Mouse (Mus musculus): ENCODE measurements around the gene Inpp5d.
"Not testable (repeated sequence)": the region's sequence is repeated elsewhere in the genome, so short reads cannot be mapped to it uniquely, and the experiment has no call there.

The Inpp5d gene

DNA sequence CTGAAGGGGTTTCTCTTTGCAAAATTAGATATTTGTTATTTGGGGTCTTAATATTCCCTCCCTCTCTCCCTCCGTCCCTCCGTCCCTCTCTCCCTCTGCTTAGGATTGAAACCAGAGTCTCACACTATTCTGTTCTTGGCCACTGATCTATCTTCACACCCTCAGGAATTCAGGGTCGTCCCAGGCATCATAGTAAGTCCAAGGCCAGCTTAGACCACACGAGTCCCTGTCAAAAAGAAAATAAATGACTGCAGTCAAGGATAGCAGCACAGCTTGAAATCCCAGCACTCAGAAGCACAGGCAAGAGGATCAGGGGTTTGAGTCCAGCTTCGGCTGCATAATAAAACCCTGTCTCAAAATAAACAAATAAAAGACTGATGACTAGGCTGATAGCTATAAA, 35.0 kb downstream of the Inpp5d start:
- ATAC-seq (ENCODE audit: low TSS enrichment) = no peak

DNA sequence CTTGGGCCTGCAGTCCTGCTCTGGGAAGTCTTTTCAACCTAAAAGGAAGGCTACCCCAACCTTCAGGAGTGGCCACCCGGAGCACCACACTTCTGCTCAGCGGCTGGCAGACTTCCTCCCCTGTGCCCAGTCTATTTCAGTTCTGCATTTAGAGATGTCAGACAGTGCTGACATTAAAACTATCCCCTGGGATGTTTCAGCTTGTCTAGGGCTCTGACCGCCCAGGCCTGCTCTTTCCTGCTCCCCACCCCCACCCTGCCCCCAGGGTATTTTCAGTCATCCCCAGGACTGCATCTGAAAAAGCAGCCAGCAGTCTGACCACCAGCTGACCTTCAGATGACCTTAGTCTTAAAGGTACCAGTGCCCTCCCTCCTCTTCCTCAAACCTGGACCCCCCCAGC, 38.0 kb downstream of the Inpp5d start:
- no peak for ATAC-seq (ENCODE audit: low TSS enrichment)

DNA sequence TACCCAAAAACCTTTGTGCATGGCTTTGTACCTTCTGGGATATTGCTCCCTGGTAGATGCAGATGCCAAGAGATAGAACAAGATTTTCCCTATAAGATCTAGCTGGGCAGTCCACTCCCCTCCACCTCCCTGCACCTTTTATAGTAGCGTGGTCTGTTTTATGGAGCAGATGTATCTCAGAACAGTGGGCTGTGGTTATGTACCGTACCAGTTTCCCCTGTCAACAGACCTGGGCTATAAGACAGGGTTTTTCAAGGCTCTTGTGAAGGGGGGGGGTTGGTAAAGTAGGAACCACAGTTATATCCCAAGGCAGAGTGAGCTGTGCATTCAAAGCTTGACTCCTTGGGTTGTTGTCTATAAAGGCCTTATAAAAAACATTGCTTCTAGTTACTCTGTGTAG, 38.4 kb downstream of the Inpp5d start:
- ATAC-seq (ENCODE audit: low TSS enrichment) = no peak

DNA sequence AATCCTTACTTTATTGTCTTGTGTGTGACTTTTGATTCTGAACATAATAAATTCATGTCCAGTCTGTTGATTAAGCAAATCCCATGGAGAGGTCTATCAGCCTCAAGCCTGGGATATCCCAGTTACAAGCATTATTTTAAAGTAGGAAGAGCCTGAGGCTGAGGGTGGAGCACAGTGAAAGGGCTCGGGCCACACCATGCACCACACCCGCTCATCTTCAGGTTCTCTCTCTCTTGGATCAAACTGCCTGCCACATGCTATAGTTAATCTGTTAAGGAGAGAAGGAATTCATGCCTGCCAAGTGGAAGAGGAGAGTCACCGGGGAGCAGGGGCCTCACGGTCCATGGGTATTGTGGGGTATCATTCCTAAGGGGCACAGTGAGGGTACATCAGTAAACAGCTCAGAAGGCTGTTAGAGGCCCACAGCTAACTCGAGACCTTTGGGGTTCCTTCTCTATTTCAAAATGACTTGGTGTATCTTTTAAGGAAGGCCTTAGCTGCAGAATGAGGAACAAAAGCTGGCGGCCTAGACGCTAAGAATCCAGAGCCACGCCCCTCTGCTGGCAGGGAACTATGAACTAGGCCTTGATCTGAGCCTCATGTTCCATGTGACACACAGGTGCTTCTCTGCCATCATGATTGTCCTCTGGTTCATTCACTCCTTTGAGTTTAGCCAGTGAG, 39.0 kb downstream of the Inpp5d start:
- ATAC-seq (ENCODE audit: low TSS enrichment) = 0 out of 2 replicates have a peak, but pooled peaks have one; percentile 2

DNA sequence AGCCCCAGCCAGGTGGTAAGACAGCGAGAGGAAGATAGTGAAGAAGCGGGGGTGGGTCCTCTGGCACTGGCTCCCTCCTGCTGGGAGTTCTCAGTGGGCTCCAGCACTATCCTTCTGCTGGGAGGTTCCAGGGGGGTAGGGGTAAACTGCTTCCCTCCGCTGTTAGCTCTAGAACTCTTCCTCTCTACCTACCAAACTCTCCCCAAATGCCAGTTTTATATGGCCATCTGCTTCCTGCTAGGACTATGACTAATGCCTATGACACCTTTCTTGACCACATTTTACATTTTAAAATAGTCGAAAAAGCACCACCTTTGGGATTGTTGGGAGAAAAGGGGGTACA, 39.5 kb downstream of the Inpp5d start:
- peak; percentile 61 for ATAC-seq (ENCODE audit: low TSS enrichment)

DNA sequence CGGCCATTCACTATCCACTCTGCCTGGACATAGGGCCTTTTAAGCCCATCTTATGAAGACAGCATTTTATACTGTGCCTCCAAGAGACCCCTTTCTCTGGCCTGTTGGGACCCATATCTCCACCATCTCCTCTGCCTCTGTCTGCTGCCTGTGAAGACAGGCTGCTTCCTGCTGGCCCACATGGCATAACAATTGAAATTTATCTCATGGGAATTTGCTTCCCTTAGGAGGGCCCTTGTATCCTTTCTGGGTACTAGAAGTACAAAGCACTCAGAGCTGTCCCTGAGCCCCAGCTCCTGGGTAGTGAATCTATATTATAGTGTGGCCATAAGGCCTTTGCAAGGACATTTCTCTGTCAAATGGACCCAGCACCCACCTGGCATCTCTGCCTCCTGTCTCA, 40.6 kb downstream of the Inpp5d start:
- no peak for ATAC-seq (ENCODE audit: low TSS enrichment)

DNA sequence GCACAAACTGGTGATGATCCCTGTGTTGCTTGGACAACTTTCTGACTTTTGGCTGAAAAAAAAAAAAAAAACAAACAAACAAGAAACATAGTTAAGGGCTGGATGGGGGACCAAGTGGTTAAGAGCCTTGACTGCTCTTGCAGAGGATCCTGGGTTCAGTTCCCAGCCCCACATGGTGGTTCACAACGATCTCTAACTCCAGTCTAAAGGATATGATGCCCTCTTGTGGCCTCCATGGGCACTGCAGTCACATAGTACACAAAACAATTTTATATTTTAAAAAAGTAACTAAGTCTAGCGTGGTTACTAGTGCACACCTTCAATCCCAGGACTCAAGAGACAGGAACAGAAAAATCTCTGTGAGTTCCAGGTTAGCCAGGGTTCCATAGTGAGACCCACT, 43.9 kb downstream of the Inpp5d start:
- no peak for ATAC-seq (ENCODE audit: low TSS enrichment)

DNA sequence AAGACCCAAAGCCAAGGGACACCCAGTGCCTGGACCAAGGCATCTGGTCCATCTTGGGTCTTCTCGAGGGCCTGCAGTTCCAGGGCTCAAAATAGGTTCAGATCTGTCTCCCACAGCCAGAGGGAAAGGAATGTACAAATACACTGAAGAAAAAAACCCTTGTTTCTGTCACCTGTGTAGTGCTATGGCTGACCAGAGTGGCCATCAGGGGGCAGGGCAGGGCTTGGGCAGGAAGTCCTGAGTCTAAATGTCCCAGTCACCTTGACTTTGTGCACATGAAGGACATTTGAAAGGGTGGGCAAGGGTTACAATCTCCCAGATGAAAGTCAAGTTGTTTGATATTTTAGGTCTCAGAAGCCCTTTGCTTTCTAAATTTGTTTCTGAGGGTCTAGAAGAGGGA, 46.9 kb downstream of the Inpp5d start:
- no peak for ATAC-seq (ENCODE audit: low TSS enrichment)

DNA sequence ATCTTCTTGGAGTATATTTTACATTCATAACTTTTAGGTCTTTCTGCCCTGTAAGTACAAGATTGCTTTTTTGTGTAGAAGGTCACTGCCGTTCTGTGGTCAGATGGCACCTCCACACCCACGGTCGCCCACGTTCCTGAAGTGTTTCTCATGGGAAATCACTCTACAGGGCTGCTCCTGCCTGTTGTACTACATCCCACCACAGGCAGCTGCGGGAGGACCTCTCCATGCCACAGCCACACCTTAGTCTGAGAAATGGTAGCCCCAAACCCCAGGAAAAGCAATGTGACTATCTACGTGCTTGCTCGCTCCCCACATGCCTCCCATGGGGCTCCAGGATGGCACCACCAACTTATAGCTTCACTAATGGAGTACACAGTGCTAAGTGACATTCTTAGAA, 48.2 kb downstream of the Inpp5d start:
- no peak for ATAC-seq (ENCODE audit: low TSS enrichment)

DNA sequence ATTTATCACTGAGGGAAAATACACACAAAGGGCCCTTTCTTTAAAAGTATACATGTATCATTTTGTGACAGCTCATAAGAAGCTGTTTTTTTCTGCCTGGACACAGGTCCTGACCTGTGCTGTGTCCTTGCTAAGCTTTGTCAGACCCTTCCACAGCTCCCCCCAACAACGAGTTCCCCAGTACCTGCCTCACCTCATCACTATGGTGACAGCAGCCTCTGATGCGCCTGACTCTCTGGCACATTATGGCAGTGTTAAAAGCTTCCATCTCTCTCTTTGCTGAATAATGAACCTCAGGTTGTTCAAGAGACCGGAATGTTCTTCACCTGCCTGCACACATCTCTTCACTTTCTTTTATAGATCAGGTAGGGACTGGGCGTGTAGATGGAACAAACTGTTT, 51.4 kb downstream of the Inpp5d start:
- ATAC-seq (ENCODE audit: low TSS enrichment) = no peak

DNA sequence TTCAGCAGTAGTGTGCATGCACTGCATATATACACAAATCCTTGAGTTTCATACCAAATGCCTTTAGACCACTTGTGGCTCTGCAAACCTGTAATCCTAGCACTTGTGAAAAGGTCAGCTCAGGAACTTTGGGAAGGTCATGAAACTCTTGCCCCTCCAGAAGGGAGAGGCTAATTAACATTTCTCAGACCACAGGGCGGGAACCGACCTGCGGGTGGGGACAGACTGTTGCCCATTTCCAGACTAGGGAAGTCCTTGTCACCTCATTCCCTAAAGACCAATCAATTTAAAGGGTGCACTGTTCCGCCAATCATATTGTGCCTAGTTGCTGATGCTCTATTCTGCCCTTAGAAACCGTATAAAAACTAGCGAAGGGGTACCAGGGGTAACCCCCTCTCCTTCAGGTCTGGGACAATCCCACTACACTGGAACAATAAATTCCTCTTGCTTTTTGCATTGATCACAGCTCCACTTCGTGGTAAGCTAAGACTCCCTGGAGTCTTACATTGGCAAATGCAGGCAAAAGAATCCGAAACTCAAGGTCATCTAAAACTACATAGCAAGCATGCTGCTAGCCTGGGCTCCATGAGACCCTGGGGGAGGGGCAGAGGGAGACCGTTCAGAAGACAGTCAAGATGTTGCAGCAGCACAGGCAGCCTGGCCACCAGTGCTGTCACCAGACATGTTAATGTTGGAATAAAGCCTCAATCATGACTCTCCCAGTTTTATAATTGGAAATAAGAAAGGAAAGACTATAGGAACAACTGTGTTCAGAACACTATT, 53.9 kb downstream of the Inpp5d start:
- ATAC-seq (ENCODE audit: low TSS enrichment) = no peak

DNA sequence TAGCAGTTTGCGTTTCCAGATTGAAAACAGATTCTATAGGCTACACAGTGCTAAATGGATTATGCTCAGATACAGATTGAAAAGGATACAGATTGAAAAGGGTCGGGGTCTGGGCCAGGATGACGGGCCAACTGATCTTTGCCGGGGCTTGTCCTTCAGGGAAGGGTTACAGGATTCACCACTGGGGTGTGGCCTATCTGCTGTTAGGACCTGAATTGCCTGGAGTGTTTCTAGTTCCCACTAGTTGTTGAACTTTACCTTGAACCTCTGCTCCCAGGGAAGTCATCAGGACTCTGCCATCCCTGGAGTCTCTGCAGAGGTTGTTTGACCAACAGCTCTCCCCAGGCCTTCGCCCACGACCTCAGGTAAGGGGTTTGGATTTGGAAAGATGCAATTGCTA, 55.9 kb downstream of the Inpp5d start:
- no peak for ATAC-seq (ENCODE audit: low TSS enrichment)

DNA sequence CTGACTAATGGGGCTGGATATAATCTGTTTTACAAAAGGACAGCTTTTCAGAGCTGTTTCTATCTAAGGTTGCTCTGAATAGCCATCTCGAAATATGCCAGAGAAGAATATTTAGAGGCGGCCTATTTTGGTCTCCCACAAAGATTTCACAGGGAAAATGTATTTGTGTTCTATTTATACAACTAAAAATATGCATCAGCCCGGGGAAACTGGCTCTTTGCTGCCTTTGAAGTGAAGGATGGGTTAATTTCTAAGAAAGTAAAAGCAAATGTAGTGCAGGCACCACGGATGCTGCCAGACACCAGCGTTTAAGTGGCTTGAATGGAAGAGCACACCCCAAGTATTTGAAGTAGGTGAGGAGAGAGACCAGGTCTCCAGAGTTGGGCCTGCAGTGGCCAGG, 59.0 kb downstream of the Inpp5d start:
- ATAC-seq (ENCODE audit: low TSS enrichment) = peak; percentile 68

DNA sequence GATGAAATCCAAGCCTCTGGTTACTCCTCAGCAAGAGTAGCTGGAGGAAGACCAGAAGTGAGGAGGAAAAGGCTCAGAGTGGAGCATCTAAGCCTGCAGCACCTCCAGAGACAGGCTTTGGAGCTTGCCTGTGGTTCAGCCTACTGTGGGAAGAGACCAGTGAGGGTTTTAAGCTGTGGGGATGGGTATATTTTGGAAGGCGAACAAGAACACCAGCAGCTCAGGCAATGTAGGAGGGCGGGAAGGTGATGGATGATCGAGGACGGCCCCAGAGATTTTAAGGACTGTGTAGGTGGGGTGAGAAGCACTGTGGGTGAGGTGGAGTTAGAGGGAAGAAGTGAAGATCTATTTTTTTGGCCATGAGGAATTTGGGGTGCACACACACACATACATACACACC, 60.8 kb downstream of the Inpp5d start:
- ATAC-seq (ENCODE audit: low TSS enrichment) = peak; percentile 80

DNA sequence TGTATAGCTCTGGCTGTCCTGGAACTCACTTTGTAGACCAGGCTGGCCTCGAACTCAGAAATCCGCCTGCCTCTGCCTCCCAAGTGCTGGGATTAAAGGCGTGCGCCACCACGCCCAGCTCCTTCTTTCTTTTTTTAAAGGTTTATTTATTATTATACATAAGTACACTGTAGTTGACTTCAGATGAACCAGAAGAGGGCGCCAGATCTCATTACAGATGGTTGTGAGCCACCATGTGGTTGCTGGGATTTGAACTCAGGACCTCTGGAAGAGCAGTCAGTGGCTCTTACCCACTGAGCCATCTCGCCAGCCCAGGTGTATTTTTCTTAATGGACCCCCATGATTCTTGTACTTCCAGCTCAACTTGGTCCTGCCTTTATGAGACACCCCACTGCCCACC, 62.4 kb downstream of the Inpp5d start:
- ATAC-seq (ENCODE audit: low TSS enrichment) = not testable (repeated sequence)

DNA sequence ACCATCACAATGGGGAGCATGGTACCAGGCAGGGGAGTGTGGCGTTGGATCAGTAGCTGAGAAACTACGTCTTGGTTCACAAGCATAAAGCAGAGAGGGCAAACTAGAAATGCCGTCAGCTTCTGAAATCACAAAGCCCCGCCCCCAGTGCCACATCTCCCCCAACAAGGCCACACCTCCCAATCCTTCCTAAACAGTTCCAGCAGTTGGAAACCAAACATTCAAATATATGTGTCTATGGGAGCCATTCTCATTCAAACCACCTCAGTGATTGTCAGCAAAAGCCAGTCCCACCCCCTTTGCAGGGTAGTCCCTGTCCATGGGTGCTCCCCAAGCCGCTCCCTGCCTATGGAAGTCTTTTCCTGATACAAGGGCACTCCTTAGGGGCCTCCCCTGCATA, 64.0 kb downstream of the Inpp5d start:
- no peak for ATAC-seq (ENCODE audit: low TSS enrichment)

DNA sequence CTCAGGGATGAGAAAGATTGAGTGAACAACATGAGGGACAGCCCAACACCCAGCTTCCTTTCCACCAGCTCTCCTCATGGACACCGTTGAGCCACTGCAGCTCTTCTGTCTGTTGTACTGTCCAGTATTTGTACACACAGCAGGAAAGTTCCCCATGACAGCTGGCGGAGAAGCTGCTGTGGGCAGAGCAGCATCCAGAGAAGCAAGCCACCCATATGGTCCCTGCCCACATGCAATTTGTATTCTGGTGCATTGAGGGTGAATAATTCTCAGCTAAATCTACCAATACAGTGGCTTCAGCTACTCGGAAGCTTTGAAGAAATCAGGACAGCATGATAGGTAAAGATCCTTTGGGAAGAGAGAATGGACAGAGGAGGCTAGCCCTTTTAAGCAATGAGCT, 64.7 kb downstream of the Inpp5d start:
- ATAC-seq (ENCODE audit: low TSS enrichment) = peak; percentile 54

DNA sequence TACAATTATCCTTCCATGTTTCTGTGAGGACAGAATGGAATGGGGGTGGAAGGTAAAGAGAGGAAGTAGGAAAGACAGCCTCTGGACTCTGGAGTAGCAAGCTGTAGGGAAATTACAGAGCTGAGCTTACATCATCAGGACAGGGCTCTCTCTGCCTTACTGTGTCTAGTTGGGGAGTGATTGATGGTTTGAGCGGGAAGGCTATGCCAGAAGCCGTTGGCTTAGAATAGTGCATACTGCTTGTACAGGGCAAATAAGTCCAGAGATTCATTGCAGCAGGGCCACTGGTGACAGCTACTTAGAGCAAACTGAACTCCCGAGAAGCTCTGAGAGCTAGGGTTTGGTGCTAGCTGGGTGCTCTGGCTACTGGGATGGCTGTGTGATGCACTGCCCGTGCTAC, 66.2 kb downstream of the Inpp5d start:
- peak; percentile 45; the same call in 1 of the 2 replicates for ATAC-seq (ENCODE audit: low TSS enrichment)

DNA sequence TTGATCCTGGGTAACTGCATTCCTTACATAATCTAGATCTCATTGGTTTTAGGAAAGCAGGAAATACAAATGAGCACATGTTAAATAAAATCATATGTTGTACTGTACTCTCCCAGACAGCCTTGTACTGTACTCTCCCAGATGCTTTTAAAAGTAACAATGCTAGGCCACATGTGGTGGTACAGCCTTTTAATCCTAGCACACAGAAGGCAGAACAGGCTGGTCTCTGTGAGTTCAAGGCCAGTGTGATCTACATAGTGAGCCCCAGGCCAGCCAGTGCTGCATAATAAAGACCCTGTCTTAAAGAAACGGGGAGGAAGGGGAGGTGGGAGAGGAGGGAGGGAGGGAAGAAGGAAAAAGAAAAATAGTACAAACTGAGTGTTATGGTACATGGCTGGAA, 66.9 kb downstream of the Inpp5d start:
- no peak for ATAC-seq (ENCODE audit: low TSS enrichment)

DNA sequence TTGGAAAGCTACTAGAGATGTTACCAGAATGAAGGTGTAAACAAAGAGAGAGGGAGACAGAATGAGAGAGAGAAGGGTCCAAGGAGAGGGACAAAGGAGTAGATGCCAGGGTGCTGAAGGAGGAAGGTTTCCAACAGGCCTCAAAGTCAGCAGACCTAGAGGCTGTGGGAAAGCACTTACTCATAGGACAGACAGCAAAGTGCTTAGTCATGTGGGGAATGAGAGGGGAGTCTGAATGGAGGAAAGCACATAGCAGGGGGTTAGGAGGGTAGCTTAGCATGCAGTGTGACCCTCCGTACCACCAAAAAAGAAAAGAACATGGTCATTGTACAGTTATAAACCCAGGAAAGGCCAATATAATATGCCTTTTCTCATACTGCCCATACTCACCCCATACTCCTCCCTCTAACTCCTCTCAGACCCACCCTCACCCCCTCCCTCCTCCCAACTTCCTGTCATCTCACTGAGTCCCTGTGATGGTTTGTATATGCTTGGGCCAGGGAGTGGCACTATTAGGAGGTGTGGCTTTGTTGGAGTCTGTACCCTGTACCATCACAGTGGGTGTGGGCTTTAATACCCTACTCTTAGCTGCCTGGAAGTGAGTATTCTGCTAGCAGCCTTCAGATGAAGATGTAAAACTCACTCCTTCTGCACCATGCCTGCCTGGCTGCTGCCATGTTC, 69.7 kb downstream of the Inpp5d start:
- ATAC-seq (ENCODE audit: low TSS enrichment) = no peak

DNA sequence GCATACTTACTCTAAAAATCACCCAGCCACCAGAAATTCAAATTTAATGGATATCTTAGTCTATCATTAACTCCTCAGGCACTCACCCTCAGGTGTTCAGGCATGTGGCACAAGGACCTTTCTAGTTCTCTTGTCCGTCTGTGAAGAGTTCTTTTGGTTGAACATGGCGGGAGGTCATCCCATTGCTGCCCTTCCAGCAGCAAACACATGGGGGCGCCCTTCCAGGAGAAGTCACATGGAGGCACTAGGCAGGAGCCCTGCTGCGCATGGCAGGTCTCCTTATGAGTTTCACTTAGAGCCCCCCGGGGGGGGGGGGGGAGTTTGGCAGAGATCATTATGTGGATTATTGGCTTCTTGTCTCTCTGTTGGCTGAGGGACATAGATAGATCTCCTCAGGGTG, 76.2 kb downstream of the Inpp5d start:
- no peak for ATAC-seq (ENCODE audit: low TSS enrichment)

DNA sequence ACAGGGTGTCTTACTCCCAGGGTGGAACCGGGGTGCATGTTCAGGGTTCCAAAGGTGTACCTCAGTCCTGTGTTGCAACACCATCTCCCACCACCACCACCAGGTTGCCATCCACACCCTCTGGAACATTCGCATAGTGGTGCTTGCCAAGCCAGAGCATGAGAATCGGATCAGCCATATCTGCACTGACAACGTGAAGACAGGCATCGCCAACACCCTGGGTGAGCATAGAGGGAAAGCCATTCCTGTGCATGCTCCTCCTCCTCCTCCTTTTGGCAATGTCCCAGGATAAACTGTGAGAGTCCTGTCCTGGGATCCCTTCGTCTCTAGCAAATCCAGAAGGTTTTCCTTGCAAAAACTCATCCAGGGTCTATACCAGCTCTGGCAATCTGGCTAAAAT, 77.9 kb downstream of the Inpp5d start:
- ATAC-seq (ENCODE audit: low TSS enrichment) = no peak

DNA sequence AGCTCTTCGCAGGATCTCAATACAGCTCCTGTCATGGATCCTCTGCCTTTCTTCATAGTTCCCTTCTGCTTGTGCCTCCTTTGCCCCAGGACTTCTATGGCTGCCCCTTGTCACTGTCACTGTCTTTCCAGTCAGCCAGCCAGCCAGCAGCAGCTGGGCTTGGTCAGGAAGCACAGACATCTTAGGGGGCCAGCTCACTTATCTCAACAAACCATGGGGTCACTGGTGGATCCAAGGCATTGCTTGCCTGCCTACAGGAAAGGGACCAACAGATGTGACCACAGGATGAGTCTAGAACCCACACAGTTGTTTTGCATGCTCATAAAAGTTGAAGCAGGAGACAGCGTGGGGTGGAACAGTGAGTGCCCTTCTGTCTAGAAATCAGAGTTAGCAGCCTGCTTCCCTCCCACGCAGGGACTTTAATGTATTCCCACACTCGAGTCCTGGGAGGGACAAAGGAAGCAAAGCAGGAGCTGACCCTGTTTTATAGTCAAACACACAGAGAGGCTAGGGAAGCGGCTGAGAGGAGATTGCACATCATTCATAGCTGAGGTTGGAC, 79.9 kb downstream of the Inpp5d start:
- peak; percentile 47 for ATAC-seq (ENCODE audit: low TSS enrichment)
